21 mouse cellular contexts compared by ENCODE assay signal in the genomic region with DNA sequence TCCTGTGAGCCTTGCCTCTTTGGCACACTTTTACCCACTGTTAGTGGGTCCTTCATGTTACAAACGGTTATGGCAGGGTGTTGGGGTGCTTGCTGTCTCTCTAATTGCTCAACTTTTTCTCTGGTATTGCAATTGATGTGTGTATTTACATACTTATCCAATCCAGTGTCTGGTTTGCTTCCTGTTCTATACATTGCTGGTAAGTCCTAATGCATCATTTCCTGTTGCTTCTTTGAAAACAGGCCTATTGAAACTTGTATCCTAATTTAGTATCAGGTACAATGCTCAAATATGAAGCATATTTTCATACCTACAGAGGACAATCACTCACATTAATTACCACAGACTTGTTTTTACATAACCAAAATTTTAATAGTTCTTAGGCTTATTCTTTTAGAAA.
DNase-seq lines count a peak whose midpoint lies in the region; ATAC-seq lines count a peak whose summit lies in the region.
"Had no signal": no experiment of that assay in that cellular context is flagged by ENCODE, and none has a peak within 500 bp of the region (broad histone marks: within the 10 kb centered on the region; RNA-seq: fewer than 3 reads in every experiment).

No protein-coding gene starts in this region.

- H3K4me1 ChIP-seq in kidney, embryonic 14.5 days (ENCODE audit: control insufficient read depth, insufficient read depth, low read length): no peaks in the 10 kb centered on the region
- H3K4me1 ChIP-seq in hindbrain, embryonic 13.5 days (replicated peaks): no peaks in the 10 kb centered on the region
- H3K4me1 ChIP-seq: embryonic facial prominence, embryonic 10.5 days; embryonic facial prominence, embryonic 12.5 days; forebrain, embryonic 13.5 days; forebrain, embryonic 15.5 days had no signal

- no peak overlapping the region for H3K9ac ChIP-seq in kidney, embryonic 14.5 days (ENCODE audit: low read depth, low read length)
- H3K9ac ChIP-seq in hindbrain, embryonic 13.5 days: no peak overlapping the region
- H3K9ac ChIP-seq: embryonic facial prominence, embryonic 12.5 days; forebrain, embryonic 13.5 days; forebrain, embryonic 15.5 days; forebrain, postnatal 0 days had no signal

- no peaks in the 10 kb centered on the region for H3K36me3 ChIP-seq in kidney, embryonic 14.5 days (ENCODE audit: control insufficient read depth, insufficient read depth, low read length)
- no peaks in the 10 kb centered on the region for H3K36me3 ChIP-seq in hindbrain, embryonic 13.5 days
- H3K36me3 ChIP-seq: embryonic facial prominence, embryonic 10.5 days; embryonic facial prominence, embryonic 12.5 days; forebrain, embryonic 15.5 days; G1E had no signal

- H3K9me3 ChIP-seq in kidney, embryonic 14.5 days (ENCODE audit: control insufficient read depth, low read length): no peaks in the 10 kb centered on the region
- no peaks in the 10 kb centered on the region for H3K9me3 ChIP-seq in hindbrain, embryonic 13.5 days
- H3K9me3 ChIP-seq: embryonic facial prominence, embryonic 10.5 days; embryonic facial prominence, embryonic 12.5 days; forebrain, embryonic 13.5 days; forebrain, embryonic 15.5 days; G1E had no signal

- peak; percentile 48 for ATAC-seq in activated CD4-positive, CD25-positive, alpha-beta regulatory T cell, adult 4 months
- peak; percentile 64 for ATAC-seq in inflammation-experienced regulatory T-cells, adult 6 months
- ATAC-seq in kidney, embryonic 14.5 days (ENCODE audit: low FRiP score, low TSS enrichment): no peak
- ATAC-seq in hindbrain, embryonic 13.5 days (ENCODE audit: low FRiP score): no peak
- ATAC-seq: forebrain, embryonic 13.5 days; forebrain, embryonic 15.5 days; forebrain, postnatal 0 days; Patski had no signal

- no peak overlapping the region for H3K4me3 ChIP-seq in kidney, embryonic 14.5 days (ENCODE audit: low read length)
- H3K4me3 ChIP-seq in hindbrain, embryonic 13.5 days: no peak overlapping the region
- H3K4me3 ChIP-seq: embryonic facial prominence, embryonic 10.5 days; embryonic facial prominence, embryonic 12.5 days; forebrain, embryonic 13.5 days; forebrain, embryonic 15.5 days had no signal

- DNase-seq in CD4-positive, CD25-positive, alpha-beta regulatory T cell, adult 2 months (ENCODE audit: low read depth, low spot score): peak; percentile 25
- DNase-seq in cerebellum, adult 11 months: no peak
- DNase-seq in layer of hippocampus, adult 8-10 months (ENCODE audit: low spot score in 2 of 2): no peak
- DNase-seq: adrenal gland, adult 2 months; adrenal gland, postnatal 10 days; adrenal gland, postnatal 25 days; cerebellum, adult 11-12 months; cerebellum, adult 2 months; cerebellum, adult 9-10 months; forebrain, postnatal 0 days had no signal

- H3K27me3 ChIP-seq in kidney, embryonic 14.5 days (ENCODE audit: control insufficient read depth, insufficient read depth, low read length): no peaks in the 10 kb centered on the region
- H3K27me3 ChIP-seq in hindbrain, embryonic 13.5 days: no peaks in the 10 kb centered on the region
- H3K27me3 ChIP-seq: CH12.LX; embryonic facial prominence, embryonic 12.5 days; forebrain, embryonic 13.5 days; forebrain, embryonic 15.5 days; Patski had no signal

- WGBS in kidney, embryonic 14.5 days: 50% methylated on average over 1 of the region's 1 CpGs
- 53% methylated on average over 1 of the region's 1 CpGs for WGBS in hindbrain, embryonic 13.5 days

- H3K4me2 ChIP-seq in kidney, embryonic 14.5 days (replicated peaks; ENCODE audit: low read depth, low read length): no peak overlapping the region
- no peak overlapping the region for H3K4me2 ChIP-seq in hindbrain, embryonic 13.5 days
- H3K4me2 ChIP-seq: embryonic facial prominence, embryonic 12.5 days; forebrain, embryonic 13.5 days; forebrain, embryonic 15.5 days had no signal

- no peak overlapping the region for H3K27ac ChIP-seq in kidney, embryonic 14.5 days (ENCODE audit: low read depth, low read length)
- no peak overlapping the region for H3K27ac ChIP-seq in hindbrain, embryonic 13.5 days
- H3K27ac ChIP-seq: embryonic facial prominence, embryonic 10.5 days; embryonic facial prominence, embryonic 12.5 days; forebrain, embryonic 13.5 days; forebrain, embryonic 15.5 days had no signal

Comparison
In these comparisons a context has a peak if more than half of its experiments do, and no peak if none do; other contexts are left out.
1. ATAC-seq: peak in activated CD4-positive, CD25-positive, alpha-beta regulatory T cell, adult 4 months (single experiment) and inflammation-experienced regulatory T-cells, adult 6 months (single experiment); none in kidney, embryonic 14.5 days (single experiment) and hindbrain, embryonic 13.5 days (single experiment).